Mouse (Mus musculus) cortical plate, adult 2 months (tissue): ENCODE results near the gene Zfp423.

Experiments
- CTCF ChIP-seq: fragments of 200-500 bp; IDR thresholded peaks from 2 replicates; pipeline ENCODE4 v1.5.1; 2011; ENCODE audit warnings: mild to moderate bottlenecking, control low read depth, low read length; ENCODE audit not compliant: insufficient read depth; ENCODE audit errors: extremely low read depth
- POLR2A ChIP-seq: fragments of 200-500 bp; IDR thresholded peaks from 2 replicates; pipeline ENCODE4 v1.6.1; 2011; ENCODE audit warnings: mild to moderate bottlenecking, low read length, control low read depth; ENCODE audit not compliant: insufficient read depth; ENCODE audit errors: extremely low read depth

DNA sequence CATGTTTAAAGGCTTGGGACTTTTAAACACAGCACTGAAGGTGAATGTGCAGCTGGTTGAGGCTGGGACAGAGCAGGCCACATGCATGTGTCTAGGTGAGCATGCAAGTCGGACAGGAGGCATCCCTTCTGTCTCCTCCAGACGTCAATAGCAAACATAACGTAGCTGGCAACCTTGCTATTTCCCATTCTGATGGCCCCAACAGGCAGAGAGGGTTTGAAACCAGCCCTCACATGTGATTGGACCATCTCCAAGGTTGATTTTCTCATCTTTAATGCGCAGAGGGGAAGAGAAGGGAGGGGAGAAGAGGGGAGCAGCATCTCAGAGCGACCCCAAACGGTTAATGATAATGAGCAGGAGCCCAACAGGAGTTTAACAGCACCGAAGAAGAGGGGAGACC, 123.5 kb downstream of the Zfp423 start:
- no peak for TF ChIP-seq POLR2A
- TF ChIP-seq CTCF = no peak
